Mouse (Mus musculus): ENCODE results near the gene Ndc1.
A peak's percentile ranks its signal among the peaks of the same experiment; 100 is the strongest.
"Not testable (repeated sequence)": the region's sequence is repeated elsewhere in the genome, so short reads cannot be mapped to it uniquely, and the experiment has no call there.

The Ndc1 gene

GRCm38 (mm10) chr4:107367567-107368314 lies at the start of gene Ndc1:
Ndc1 (plus strand) TSS chr4:107367784.
- DNase-seq = peak; percentile 89 to 93

- peak in 1 of 2 experiments; percentile 33 for DNase-seq
These were observed 48.9 kb upstream of the Ndc1 start for GRCm38 (mm10) chr4:107318646-107319045.

- peak in 1 of 2 experiments; percentile 22 for DNase-seq
These were observed 46.5 kb upstream of the Ndc1 start for GRCm38 (mm10) chr4:107321041-107321440.

GRCm38 (mm10) chr4:107323113-107323512 lies 44.5 kb upstream of the Ndc1 start:
- no peak for DNase-seq

- no peak for DNase-seq
These were observed 39.1 kb upstream of the Ndc1 start for GRCm38 (mm10) chr4:107328530-107328929.

- peak in 1 of 2 experiments; percentile 31 for DNase-seq
These were observed 34.1 kb upstream of the Ndc1 start for GRCm38 (mm10) chr4:107333514-107333913.

- DNase-seq = peak; percentile 49 to 64
These were observed 31.2 kb upstream of the Ndc1 start for GRCm38 (mm10) chr4:107336356-107336755.

GRCm38 (mm10) chr4:107337455-107337854 lies 30.1 kb upstream of the Ndc1 start:
- DNase-seq = no peak

- DNase-seq = no peak
These were observed 26.2 kb upstream of the Ndc1 start for GRCm38 (mm10) chr4:107341354-107341753.

GRCm38 (mm10) chr4:107344612-107345011 lies 23.0 kb upstream of the Ndc1 start:
- DNase-seq = no peak

- DNase-seq = no peak
These were observed 20.4 kb upstream of the Ndc1 start for GRCm38 (mm10) chr4:107347221-107347620.

- DNase-seq = peak; percentile 30 to 45
These were observed 18.9 kb upstream of the Ndc1 start for GRCm38 (mm10) chr4:107348529-107349310.

GRCm38 (mm10) chr4:107349311-107350008 lies 18.1 kb upstream of the Ndc1 start:
- peak; percentile 39 to 64 for DNase-seq

GRCm38 (mm10) chr4:107351368-107351767 lies 16.2 kb upstream of the Ndc1 start:
- no peak for DNase-seq

- DNase-seq = no peak
These were observed 14.0 kb upstream of the Ndc1 start for GRCm38 (mm10) chr4:107353612-107354011.

GRCm38 (mm10) chr4:107354126-107354525 lies 13.5 kb upstream of the Ndc1 start:
- no peak for DNase-seq

GRCm38 (mm10) chr4:107354543-107354942 lies 13.0 kb upstream of the Ndc1 start:
- DNase-seq = peak; percentile 31 to 46

GRCm38 (mm10) chr4:107357172-107357571 lies 10.4 kb upstream of the Ndc1 start:
- not testable (repeated sequence) for DNase-seq

GRCm38 (mm10) chr4:107358460-107358859 lies 9.1 kb upstream of the Ndc1 start:
- no peak for DNase-seq

- peak; percentile 9 to 26 for DNase-seq
These were observed 7.0 kb upstream of the Ndc1 start for GRCm38 (mm10) chr4:107360457-107361145.

- DNase-seq = no peak
These were observed 4.8 kb upstream of the Ndc1 start for GRCm38 (mm10) chr4:107362755-107363154.

GRCm38 (mm10) chr4:107363573-107363972 lies 4.0 kb upstream of the Ndc1 start:
- no peak for DNase-seq

GRCm38 (mm10) chr4:107364190-107364639 lies 3.4 kb upstream of the Ndc1 start:
- DNase-seq = no peak
